30 mouse cellular contexts compared by ENCODE assay signal in genomic region chr3:66466321-66466720, GRCm38 (mm10).
DNase-seq lines count a peak whose midpoint lies in the region; ATAC-seq and TF ChIP-seq lines count a peak whose summit lies in the region.
"Had no signal": no experiment of that assay in that cellular context is flagged by ENCODE, and none has a peak within 500 bp of the region (broad histone marks: within the 10 kb centered on the region; RNA-seq: fewer than 3 reads in every experiment).

No protein-coding gene starts in this region.

- TF ChIP-seq CTCF in left cerebral cortex, adult 2 months (IDR thresholded peaks at IDR 0.05) = no peak

- ATAC-seq in inflammation-experienced regulatory T-cells, adult 6 months = no peak
- ATAC-seq: activated CD4-positive, CD25-positive, alpha-beta regulatory T cell, adult 4 months; forebrain, embryonic 13.5 days; midbrain, embryonic 16.5 days had no signal

- H3K27ac ChIP-seq in left cerebral cortex, adult 2 months = no peak overlapping the region
- H3K27ac ChIP-seq: embryonic facial prominence, embryonic 13.5 days; forebrain, embryonic 13.5 days; limb, embryonic 10.5 days; liver, embryonic 15.5 days; macrophage; neural tube, embryonic 13.5 days had no signal

- intact Hi-C loops in left cerebral cortex, adult 2 months (cut with DNase I) = no loop called here

- H3K4me3 ChIP-seq in left cerebral cortex, adult 2 months = no peak overlapping the region
- H3K4me3 ChIP-seq: embryonic facial prominence, embryonic 13.5 days; erythroblast, embryonic 14.5 days; forebrain, embryonic 13.5 days; heart, embryonic 12.5 days; limb, embryonic 10.5 days; liver, embryonic 15.5 days; myocyte; neural tube, embryonic 13.5 days had no signal

- peak; percentile 37 to 42 for DNase-seq in cerebellum, postnatal 10 days
- no peak for DNase-seq in cerebellum, postnatal 36 days
- peak; percentile 10 for DNase-seq in left cerebral cortex, adult 11 months (ENCODE audit: low spot score)
- no peak for DNase-seq in left cerebral cortex, adult 2 months (ENCODE audit: extremely low spot score in 1 of 2, low spot score in 2 of 2)
- peak; percentile 17 for DNase-seq in right cerebral cortex, postnatal 14 days
- no peak for DNase-seq in lung, postnatal 25 days (ENCODE audit: low spot score)
- DNase-seq: adrenal gland, postnatal 14 days; cerebellum, adult 11-12 months; cerebellum, postnatal 25 days; embryo, embryonic 11 days; gastrocnemius, postnatal 14 days; heart, adult 11 months; heart, postnatal 10 days; kidney, adult 18-20 months; kidney, postnatal 4 days; liver; retina, postnatal 1 day; thymus, postnatal 25 days had no signal

Comparison
In these comparisons a context has a peak if more than half of its experiments do, and no peak if none do; other contexts are left out.
1. DNase-seq: peak in cerebellum, postnatal 10 days (2 of 2), left cerebral cortex, adult 11 months (single experiment) and right cerebral cortex, postnatal 14 days (single experiment); none in cerebellum, postnatal 36 days (0 of 2), left cerebral cortex, adult 2 months (0 of 2) and lung, postnatal 25 days (single experiment).